Mouse (Mus musculus) bone marrow, adult 2 months (tissue): Measurements from ENCODE around the gene Ilf2.

ENCODE experiments used
- CTCF ChIP-seq: fragments of 200-500 bp; IDR thresholded peaks from 2 replicates; pipeline ENCODE4 v1.5.1; 2011; ENCODE audit warnings: low read length, control low read depth; ENCODE audit not compliant: control insufficient read depth, insufficient read depth
- POLR2A ChIP-seq: fragments of 200-500 bp; IDR thresholded peaks from 2 replicates; pipeline ENCODE4 v1.6.1; 2011; ENCODE audit warnings: low read depth, mild to moderate bottlenecking, control low read depth, low read length, borderline replicate concordance; ENCODE audit not compliant: control insufficient read depth

DNA sequence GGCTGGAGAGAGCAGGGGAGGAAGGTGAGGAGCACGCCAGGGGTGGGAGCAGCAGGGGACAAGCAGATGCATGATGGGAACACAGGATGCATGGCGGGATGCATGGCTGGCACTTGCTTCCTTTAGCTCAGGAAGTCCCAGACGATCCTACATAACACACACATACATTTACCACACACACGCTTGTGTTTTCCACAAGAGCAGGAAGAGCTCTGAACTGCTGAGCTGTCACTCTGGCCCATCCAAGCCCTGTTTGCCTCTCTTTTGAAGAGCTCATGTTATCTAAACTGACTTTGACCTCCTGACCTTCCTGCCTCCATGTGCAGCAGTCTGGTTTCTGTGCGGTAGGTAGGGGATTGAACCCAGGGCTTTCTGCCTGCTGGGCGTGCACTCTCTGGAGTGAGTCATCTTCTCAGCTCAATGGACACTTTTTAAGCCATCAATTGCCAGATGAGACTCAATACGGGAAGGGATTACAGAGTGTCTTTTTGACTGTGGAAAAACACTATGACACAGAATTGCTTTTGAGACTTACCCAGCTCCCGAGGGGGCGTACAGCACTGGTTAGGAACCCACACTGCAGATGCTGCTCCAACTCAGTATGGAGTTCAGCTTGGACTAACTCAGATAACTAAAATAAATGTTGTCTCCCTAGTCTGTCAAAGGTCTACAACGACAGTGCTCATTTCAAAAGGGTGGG, 24.4 kb upstream of the Ilf2 start:
- TF ChIP-seq CTCF (no peak), POLR2A (no peak)
